Mouse (Mus musculus) bone marrow macrophage, adult 2 months (primary cell): ENCODE measurements around the gene Trpm8.

Experiments used
- CTCF ChIP-seq: IDR thresholded peaks from 2 replicates; pipeline ENCODE4 v1.5.1; 2012; ENCODE audit warnings: low read depth, mild to moderate bottlenecking, low read length, moderate library complexity
- POLR2A ChIP-seq: IDR thresholded peaks from 2 replicates; pipeline ENCODE4 v1.6.1; 2012; ENCODE audit warnings: mild to moderate bottlenecking, low read depth, low read length, borderline replicate concordance

DNA sequence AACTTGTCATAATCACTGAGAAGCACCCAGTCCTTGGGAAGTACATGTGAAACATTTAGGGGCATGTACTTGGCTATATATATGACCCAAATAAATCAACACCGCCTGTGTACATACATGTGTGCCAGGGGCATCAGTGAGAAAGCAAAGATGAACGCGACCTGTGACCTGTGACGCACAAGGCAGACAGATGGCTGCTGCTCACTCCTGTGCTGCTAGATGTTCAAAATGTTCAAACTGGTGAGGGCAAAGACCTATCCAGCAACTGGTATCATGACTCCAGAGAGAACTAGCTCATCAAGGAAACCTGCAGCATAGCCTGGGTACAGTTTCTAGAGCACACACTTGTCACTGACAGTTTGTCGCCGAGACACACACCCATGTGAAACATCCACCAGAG lies 10.0 kb upstream of the Trpm8 start:
- no peak for TF ChIP-seq CTCF
- TF ChIP-seq POLR2A, result no peak
